Mouse (Mus musculus): Measurements from ENCODE around the gene Ppp1r15a. TPM values are rescaled to one million over a fixed set of nuclear protein-coding genes. Genes with fewer than 3 reads are reported as not detected.

Gene Ppp1r15a
- total and polyA plus RNA-seq, 3 experiments = 11.7 to 37.1 (median 13.9) TPM

DNA sequence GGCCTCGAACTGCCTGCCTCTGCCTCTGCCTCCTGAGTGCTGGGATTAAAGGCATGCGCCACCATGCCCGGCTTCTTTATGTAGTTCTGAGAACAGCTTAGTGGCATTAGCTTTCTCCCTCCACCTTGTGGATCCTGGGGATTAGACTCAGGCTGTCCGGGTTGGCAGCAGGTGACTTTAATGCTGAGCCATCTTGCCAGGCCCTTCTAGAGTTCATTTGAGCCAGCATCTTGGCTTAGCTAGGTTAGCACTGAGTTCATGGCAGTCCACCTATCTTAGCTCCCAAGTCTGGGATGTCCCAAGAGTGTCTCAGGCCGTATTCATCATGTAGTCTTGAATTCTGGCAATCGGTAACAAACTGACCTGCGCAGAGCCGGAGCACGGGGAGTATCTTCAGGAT is 39.4 kb upstream of the Ppp1r15a start:
- Histone ChIP-seq H3K27me3 (replicated peaks) (no peaks in the 10 kb centered on the region), H3K79me2 (replicated peaks; ENCODE audit: control insufficient read depth, extremely low read depth, insufficient read depth, poor library complexity, severe bottlenecking) (no peaks in the 10 kb centered on the region), H3K4me3 (replicated peaks in 1 of 3; ENCODE audit: low read depth in 2 of 3, low read length in 2 of 3, poor library complexity in 1 of 3) (no peak overlapping the region), H3K27ac (ENCODE audit: insufficient read depth, low read depth) (no peak overlapping the region), H3K4me1 (ENCODE audit: control insufficient read depth in 1 of 2, insufficient read depth in 2 of 2) (peaks cover 4 to 39% of the 10 kb centered on the region in 2 experiments), H3K4me2 (ENCODE audit: insufficient read depth, low read depth, poor library complexity, severe bottlenecking) (no peak overlapping the region), H3K36me3 (replicated peaks in 1 of 2; ENCODE audit: control insufficient read depth in 1 of 2, insufficient read depth in 1 of 2, low read length in 1 of 2) (no peaks in the 10 kb centered on the region), H3K9me3 (replicated peaks; ENCODE audit: low read length) (no peaks in the 10 kb centered on the region), H3K9ac (ENCODE audit: insufficient read depth, low read depth) (no peak overlapping the region)
- TF ChIP-seq ZMIZ1 (IDR thresholded peaks at IDR 0.05; ENCODE audit: low read depth, low read length) (no peak), EP300 (IDR thresholded peaks at IDR 0.05; ENCODE audit: low read length) (no peak), ELF1 (IDR thresholded peaks at IDR 0.05; ENCODE audit: low read depth, low read length) (no peak), MEF2A (IDR thresholded peaks at IDR 0.05; ENCODE audit: borderline replicate concordance, low read depth, low read length) (no peak), MAZ (IDR thresholded peaks at IDR 0.05; ENCODE audit: low read depth, low read length) (no peak), ZC3H11A (IDR thresholded peaks at IDR 0.05; ENCODE audit: low read depth, low read length) (no peak)
- dilution Hi-C loops (cut with MboI; ENCODE audit: extremely low pct_ligation_motif_present, extremely low pct_unique_long_range_greater_than_20kb, low sequenced_read_pairs) = no loop called here
- no peak for DNase-seq (ENCODE audit: extremely low read depth)
- in situ Hi-C loops (cut with MboI; ENCODE audit: low pct_ligation_motif_present, low pct_unique_long_range_greater_than_20kb, low sequenced_read_pairs) = no loop called here

DNA sequence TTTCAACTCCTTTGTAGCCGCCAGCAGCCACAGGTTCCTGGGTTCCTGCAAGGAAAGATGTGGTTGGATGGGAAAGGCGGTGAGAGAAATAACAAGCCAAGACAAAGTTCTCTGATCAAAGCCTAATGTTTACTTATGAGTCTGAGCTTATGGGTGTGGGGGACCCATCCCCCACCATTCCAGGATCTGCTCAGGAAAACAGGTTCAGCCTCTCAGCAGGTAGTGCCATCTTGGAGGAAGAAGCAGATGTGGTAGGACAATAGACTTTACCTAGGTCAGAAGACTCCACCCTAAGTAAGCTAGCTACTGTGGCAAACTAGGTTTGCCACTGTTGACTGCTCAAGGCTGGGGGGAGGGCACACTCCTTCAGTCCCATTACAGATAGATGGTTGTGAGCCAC is 38.7 kb upstream of the Ppp1r15a start:
- peaks cover 4 to 43% of the 10 kb centered on the region in 2 experiments for H3K4me1 ChIP-seq (ENCODE audit: control insufficient read depth in 1 of 2, insufficient read depth in 2 of 2)
- dilution Hi-C loops (cut with MboI; ENCODE audit: extremely low pct_ligation_motif_present, extremely low pct_unique_long_range_greater_than_20kb, low sequenced_read_pairs) = no loop called here

More for the DNA sequence above, 38.7 kb upstream of the Ppp1r15a start:
- Histone ChIP-seq H3K4me3 (replicated peaks in 1 of 3; ENCODE audit: low read depth in 2 of 3, low read length in 2 of 3, poor library complexity in 1 of 3) (no peak overlapping the region), H3K9ac (ENCODE audit: insufficient read depth, low read depth) (no peak overlapping the region), H3K9me3 (replicated peaks; ENCODE audit: low read length) (no peaks in the 10 kb centered on the region), H3K36me3 (replicated peaks in 1 of 2; ENCODE audit: control insufficient read depth in 1 of 2, insufficient read depth in 1 of 2, low read length in 1 of 2) (no peaks in the 10 kb centered on the region), H3K4me2 (ENCODE audit: insufficient read depth, low read depth, poor library complexity, severe bottlenecking) (no peak overlapping the region), H3K79me2 (replicated peaks; ENCODE audit: control insufficient read depth, extremely low read depth, insufficient read depth, poor library complexity, severe bottlenecking) (no peaks in the 10 kb centered on the region), H3K27me3 (replicated peaks) (no peaks in the 10 kb centered on the region), H3K27ac (ENCODE audit: insufficient read depth, low read depth) (no peak overlapping the region)
- in situ Hi-C loops (cut with MboI; ENCODE audit: low pct_ligation_motif_present, low pct_unique_long_range_greater_than_20kb, low sequenced_read_pairs) = loop anchor here (5.0 kb wide), 1 partner anchor 98 kb away; the partner anchor contains the start of gene Bax
- TF ChIP-seq USF2 (conservative IDR thresholded peaks at IDR 0.05; ENCODE audit: low read depth, low read length) (no peak), RCOR1 (conservative IDR thresholded peaks at IDR 0.05; ENCODE audit: low read depth, low read length) (no peak), PAX5 (IDR thresholded peaks at IDR 0.05; ENCODE audit: low read length) (no peak), ELF1 (IDR thresholded peaks at IDR 0.05; ENCODE audit: low read depth, low read length) (no peak), IRF4 (IDR thresholded peaks at IDR 0.05; ENCODE audit: low read depth, low read length) (no peak), KAT2A (IDR thresholded peaks at IDR 0.05; ENCODE audit: insufficient replicate concordance, low read length) (no peak), ZKSCAN1 (IDR thresholded peaks at IDR 0.05; ENCODE audit: borderline replicate concordance, low read depth, low read length) (no peak), MXI1 (IDR thresholded peaks at IDR 0.05; ENCODE audit: low read depth, low read length) (no peak), CHD1 (IDR thresholded peaks at IDR 0.05; ENCODE audit: low read depth, low read length) (no peak), NRF1 (IDR thresholded peaks at IDR 0.05; ENCODE audit: low read depth, low read length) (no peak), POLR2AphosphoS2 (IDR thresholded peaks at IDR 0.05; ENCODE audit: low read depth, low read length) (no peak), ETS1 (conservative IDR thresholded peaks at IDR 0.05; ENCODE audit: low read depth, low read length) (no peak), RAD21 (IDR thresholded peaks at IDR 0.05; ENCODE audit: low read depth, low read length) (no peak), MAX (IDR thresholded peaks at IDR 0.05; ENCODE audit: low read length) (no peak), NELFE (IDR thresholded peaks at IDR 0.05; ENCODE audit: low read depth, low read length) (no peak)
- DNase-seq (ENCODE audit: extremely low read depth) = no peak

Measured in CH12.LX (cell line).